Mouse (Mus musculus): ENCODE measurements around the gene Vps35l.
A peak's percentile ranks its signal among the peaks of the same experiment; 100 is the strongest.

The Vps35l gene

DNA sequence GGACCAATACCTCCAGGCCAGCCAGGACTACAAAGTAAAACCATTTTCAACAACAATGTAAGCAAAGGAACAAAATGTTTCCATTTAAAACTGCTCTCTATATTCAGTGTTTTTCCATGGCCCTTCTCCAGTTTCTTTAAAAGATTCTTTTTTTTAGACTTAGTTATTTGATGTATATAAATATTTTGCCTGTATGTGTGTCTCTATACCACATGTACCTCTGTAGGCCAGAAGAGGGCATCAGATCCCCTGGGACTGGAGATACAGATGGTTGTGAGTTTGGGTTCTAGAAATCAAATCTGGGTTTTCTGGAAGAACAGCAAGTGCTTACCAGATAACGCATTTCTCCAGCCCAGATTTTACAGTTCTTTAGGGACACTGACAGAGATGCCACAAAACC lies 1.3 kb upstream of the Vps35l start:
- DNase-seq: no peak

DNA sequence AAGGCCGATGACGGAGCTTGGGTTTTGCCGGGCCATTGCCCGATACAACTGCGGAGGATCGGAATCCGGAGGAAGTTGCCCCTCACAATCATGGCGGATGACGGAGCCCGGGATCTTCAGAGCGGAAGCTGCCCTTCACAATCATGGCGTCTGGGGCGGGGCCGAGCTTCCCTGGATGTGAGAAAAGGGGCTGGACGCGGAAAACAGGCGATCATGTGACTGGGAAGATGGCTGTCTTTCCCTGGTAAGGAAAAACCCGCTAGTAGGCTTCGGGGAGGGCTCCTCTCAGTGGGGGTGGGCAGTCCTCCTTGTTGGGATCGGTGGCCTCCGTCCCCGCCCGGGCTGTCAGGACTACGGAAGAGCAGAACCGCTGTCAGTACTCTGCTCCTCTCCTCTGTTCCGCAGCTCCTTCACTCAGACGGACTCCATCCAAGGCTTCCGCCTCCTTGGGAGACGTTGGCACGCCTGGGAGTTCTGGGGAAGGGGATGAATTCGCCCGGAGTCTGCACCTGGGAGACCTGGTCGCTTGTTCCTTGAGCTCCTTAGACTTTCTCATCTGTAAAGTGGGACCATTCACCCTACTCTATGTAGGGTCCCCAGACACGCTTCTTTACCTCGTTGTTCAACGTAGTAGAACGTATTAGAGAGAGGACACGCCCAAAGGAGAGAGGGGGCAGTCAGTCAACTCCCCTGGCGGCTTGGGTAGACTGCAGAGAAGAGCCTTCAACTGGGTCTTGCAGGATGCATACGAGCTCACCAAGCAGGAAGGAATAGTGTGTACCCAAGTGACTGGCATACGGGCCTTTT lies 709 bp downstream of the Vps35l start:
- peak; percentile 98 for DNase-seq

DNA sequence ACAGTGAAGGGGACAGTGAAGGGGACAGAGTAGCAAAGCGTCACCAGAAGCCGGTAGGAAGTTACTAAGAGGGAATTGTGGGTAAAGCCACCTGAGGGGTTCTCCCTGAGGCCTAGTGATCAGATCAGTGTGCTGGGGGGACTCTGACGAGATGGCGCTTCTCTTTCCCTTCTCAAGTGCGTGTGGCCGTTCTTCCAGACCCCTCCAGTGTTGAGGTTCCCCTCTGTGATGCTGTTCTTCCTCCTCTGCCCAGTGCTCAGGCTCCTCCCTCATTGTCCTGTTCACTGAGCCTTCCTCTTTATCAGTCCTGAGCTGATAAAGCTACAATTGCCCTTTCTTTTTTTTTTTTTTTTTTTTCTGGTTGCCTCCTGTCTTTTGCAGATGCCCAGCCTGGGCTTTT lies 2.3 kb downstream of the Vps35l start:
- no peak for DNase-seq

DNA sequence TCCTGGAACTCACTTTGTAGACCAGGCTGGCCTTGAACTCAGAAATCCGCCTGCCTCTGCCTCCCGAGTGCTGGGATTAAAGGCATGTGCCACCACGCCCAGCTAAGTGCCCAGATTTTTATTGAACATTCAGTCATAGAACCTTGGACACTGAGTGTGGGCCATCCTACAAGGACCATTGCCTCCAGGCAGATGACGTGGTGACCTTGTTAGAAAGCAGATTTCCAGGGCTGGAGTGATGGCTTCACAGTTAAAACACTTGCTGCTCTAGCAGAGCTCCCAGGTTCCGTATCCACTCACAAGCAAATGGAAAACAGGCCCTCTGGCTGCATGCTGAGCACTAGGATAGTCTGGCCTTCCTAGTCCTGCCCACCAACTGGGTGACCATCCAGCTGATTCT lies 4.7 kb downstream of the Vps35l start:
- no peak for DNase-seq

DNA sequence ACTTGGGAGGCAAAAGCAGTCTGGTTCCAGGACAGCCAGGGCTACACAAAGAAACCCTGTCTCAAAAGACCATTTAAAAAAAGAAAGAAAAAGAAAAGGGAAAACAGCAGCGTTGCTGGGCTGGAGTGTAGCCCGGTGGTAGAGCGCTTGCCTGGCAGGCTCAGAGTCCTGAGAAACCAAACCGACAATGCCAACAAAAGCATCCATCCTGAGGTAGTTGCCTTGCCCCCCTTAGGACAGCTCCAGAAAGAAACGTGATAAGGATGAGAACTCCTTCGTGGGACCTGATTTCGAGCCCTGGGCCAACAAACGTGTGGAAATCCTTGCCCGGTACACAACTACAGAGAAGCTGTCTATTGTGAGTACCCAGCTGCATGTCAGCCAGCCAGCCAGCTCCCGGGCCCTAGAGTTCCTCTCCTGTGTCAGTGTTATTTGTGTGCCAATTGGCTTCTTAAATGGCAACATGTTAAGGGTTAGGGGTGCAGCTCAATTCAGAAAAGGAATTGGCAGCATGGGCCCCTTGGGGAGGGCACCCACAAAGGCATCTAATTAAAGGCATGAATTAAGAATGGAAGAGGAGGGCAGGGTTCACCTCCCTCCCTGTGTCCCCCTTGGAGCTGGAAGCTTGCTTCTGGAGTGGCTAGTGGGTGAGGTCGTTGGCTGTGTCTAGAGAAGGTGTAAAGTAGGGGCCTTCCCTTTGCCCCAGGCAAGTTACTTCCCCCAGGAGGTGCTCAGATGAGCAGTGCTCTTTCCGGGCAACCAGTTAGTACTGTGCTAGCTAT lies 8.1 kb downstream of the Vps35l start:
- no peak for DNase-seq

DNA sequence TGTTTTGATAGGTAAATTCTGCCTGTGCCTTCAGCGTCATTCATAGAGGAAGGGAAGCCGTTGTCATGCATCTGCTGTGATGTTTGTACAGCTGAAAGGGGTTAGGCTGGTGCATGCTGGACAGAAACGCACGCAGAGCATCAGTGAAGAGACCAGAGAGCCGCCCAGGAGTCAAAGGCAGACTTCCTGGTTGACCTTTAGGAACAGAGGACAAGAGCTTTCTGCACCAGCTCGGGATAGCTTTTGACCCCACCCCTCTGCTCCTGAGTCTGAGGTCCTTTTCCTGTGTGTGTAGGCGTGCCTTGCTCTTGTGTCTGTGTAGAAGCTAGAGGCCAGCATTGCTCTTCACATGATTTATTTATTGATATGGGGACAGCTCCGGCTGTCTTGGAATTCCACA lies 9.7 kb downstream of the Vps35l start:
- no peak for DNase-seq

DNA sequence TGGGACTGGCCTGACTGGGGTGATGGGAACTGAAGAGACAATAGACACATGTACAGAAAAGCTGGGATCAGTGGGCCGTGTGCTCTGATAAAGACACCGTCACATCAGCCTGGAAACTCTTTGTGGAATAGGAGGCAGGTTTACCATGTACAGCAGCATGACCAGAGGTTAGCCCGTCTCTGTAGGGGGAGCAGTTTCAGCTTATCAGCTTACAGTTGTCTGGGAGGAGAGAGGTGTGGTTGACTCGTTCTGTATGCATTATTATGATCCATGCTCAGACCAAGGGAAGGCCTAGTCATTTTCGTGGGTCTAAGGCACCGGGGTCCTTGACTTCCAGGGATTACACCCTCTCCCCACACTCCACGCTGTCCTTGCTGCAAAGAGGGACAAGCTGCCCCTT lies 11.6 kb downstream of the Vps35l start:
- no peak for DNase-seq

DNA sequence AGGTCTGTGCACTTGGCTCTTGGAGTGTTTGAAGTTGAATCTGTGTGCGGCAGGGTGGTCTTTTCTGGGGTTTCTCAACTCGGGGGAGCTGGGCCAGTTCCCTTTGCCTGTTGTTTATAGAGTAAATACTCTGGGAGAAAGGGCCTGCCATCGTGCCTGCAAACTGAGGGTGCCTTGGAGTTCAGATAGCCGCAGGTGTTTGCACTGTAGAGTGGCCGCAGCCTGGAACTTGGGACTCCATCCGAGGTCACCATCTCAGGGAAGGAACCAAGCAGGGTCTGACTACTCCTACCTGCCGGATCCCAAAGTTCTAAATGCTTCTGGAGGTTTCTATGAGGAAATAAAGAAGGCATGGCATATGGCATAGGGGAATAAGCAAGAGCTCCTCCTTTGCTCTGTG lies 15.7 kb downstream of the Vps35l start:
- DNase-seq: no peak

DNA sequence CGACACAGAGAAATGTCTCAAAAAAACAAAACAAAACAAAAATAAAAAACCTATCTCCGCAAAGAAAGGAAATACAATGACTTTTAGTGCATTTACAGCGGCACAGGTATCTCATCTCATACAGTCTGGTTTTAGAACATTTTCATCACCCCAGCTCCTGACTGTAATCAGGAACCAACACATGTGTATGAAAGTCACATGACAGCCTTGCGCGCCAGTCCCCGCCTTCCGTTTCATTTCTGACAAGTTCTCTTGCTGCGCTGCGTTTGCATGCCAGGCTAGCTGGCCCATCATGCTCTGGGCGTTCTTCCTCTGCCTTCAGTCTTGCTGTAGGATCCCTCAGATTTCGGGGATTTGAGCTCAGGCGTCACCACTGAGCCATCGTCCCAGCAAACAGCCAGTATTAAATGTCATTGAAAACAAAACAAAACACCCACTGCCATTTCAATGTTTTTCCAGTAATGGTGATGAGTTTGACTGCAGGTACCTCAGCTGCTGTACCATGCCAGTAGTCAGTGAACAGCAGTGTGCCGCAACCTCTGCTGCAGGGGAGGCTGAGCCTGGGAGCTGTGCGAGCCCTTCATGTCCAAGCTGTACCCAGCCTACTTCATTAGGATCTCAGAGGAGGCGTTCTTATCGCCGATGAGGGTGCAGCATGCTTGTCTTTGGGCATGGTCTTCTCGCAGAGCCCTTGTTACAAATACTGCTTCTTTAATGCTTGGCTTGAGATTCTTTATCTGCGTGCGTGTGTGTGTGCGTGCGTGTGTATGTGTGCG lies 16.7 kb downstream of the Vps35l start:
- no peak for DNase-seq

DNA sequence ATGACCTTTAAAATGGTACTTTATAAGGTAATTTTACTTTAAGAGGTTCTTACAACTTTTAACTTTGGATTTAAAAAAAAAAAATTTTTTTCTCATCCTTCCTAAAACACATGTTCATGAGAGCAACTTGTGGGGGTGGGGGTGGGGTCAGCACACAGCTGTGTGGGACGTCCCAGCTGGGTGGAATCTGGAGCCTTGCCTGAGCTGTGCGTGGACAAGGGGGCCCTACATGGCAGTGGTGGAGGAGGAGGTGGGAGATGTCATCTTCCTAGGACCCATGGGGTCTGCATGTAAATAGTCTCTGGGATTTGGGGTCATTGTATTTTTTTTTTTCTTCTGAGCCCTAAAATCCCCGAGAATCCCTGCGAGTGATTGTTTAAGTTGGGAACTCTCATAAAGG lies 18.3 kb downstream of the Vps35l start:
- no peak for DNase-seq

DNA sequence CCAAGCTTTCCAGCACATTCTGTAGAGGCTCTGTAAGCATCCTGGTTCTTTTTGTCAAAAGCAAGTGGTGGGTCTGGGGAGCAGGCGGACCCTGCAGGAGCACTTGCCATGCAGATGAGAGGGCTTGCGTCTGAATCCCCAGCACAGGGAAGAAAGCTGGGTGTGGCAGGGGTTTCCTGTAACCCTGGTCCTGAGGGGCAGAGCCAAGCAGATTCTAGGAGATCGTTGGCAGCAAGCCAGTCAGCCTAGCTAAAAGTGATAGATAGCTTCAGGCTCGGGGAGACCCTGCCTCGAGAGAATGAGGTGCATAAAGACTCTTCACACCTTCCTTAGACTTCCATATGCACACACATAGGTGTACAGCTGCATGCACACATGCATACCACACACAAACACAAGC lies 19.3 kb downstream of the Vps35l start:
- DNase-seq: no peak

DNA sequence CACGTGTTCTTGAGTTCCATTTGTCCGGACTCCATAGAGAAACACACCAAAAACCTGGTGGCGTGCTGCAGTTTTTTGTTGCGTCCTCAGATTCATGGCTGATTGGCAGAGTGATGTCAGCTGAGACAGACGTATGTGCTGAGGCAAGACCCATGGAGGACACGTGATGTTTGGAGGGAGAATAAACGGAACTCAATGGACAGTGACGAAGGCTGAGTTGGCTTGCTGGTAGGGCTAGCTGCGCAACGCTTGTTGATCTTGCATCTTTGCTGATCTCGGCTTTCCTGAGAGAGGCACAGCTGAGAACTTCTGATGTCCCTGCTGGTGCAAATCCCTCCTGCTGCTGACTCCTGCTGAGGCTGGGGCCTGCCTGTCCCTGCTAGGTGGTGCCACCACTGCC lies 23.9 kb downstream of the Vps35l start:
- no peak for DNase-seq

DNA sequence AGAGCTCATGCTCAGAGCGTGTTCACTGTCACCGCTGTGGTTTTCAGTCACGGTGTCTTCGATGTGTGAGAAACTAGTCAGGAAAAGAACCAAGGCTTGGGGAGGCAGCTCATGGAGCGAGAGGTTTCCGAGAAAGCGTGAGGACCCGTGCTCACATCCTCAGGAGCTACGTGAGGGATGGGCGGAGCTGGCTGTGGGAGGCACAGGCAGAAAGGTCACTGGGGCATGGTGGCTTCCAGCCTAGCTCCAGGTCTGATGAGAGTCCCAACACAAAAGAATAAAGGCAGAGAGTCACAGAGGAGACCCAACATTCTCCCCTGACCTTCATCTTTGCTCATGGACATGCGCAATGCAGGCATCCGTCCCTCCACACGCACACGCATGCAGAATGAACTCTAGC lies 24.7 kb downstream of the Vps35l start:
- DNase-seq: no peak

DNA sequence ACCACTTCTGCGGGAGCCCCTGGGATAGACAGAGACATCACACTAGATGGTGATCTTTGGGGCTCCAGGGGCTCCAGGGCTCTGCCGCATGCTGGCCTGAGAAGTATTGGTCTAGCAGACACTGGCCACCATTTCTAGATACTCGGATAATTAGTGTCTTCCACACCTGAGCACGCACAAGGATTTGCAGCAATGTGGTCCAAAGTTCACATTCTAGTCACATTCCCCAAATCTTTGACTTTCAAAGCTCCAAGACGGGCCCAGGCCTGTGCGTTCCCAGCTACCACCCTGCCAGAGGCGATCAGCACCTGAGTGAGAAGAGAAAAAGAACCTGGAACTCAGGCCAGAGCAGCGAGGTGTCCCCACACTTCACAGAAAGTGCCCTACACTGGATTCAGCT lies 25.6 kb downstream of the Vps35l start:
- DNase-seq: no peak

DNA sequence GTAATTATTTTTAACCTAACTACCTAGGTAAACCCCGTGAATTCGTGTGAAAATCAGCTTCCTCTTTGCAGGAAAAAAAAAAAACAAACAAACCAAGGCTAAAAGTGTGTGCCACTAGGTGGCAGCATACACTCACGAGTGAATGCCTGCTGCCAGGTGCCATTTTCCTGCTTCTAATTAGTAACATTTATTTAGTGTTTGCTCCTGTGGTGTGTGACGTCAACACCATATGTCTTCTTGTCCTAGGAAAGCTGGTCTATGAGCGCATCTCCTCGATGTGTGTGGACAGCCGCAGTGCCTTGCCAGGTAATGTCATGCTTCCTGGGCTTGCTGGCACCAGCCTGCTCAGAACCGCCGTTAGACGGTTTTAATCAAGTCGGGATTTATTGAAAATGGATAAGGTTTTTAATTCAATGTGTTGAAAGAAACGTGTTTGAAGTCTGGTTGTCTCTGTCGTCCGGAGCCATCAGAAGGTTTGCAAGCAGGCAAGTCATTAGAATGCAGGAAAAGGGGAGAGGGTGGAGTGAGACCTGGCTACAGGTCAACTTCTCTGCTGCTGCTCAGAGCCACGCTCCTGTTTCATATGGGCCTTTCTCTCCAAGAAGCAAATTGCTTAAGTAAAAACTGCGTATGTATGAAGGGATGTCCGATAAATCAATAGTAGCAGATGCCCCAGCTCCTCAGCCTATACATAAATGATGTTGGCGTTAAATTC lies 26.2 kb downstream of the Vps35l start:
- DNase-seq: peak; percentile 76

DNA sequence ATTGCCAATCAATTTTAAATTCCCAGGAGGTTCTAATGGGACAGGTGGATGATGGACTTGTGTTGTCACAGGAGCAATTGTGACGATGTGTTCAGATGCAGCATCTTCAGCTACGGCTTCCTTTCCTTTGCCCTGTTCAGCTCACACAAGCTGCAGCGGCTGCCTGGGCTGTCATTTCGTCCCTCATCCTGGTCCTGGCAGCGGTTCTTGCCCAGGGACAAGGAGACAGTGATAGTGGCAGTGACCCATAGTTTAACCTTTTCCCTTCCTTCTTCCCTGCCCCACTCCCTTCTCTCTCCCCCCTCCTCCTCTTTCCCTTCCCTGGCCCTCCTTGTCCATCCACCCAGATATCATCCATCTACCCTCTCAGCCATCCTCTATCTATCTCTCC lies 26.8 kb downstream of the Vps35l start:
- no peak for DNase-seq

DNA sequence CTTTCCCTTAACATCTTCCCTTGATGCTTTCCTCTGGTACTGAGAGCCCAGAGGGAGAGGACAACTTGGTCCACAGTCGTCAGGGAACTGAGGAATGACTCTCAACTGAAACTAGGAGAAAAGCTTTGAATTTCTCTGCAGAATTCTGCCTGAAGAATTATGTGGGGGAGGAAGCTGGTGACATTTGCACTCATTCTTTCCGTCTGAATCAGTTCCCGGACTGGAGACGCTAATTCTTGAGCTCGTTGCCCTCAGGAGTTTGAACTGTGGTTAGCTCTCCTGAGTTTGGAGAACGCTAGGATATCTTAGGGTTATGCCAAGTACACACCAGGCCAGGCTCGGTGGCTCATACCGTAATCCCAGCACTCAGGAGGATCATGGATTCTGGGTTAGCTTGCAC lies 29.2 kb downstream of the Vps35l start:
- no peak for DNase-seq

DNA sequence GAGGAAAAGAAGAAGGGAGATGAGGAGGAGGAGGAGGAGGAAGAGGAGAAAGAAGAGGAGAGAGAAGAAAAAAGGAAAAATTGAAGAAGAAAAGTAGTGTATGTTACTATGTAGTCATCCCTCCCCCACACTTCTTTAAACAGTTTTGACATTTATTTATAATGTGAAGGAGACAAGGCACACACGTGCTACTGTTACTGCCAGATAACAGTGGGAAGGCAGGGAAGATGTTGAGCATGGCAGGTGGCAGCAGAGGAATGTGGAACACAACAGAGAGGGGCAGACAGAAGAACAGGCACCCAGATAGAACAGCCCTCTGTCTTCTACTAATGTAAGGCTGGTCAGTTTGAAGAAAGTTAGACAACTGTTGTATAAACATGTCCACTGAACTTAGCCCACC lies 29.6 kb downstream of the Vps35l start:
- DNase-seq: no peak

DNA sequence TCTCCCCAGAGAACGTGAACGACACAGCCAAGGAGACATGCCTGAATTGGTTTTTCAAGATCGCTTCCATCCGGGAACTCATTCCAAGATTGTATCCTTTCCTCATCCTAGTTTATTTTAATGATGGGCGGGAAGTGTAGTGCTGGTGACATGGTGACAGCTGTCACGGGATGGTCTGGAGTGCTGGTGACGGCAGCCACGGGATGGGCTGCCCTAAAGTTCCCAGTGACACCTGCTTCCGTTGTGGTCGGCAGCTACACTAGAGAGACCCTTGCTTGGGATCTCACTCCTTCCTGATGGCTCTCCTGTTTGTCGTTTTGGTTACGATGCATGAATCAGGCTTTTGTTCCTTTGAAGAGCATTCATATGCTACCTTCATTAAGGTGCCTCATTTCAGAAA lies 33.0 kb downstream of the Vps35l start:
- no peak for DNase-seq

DNA sequence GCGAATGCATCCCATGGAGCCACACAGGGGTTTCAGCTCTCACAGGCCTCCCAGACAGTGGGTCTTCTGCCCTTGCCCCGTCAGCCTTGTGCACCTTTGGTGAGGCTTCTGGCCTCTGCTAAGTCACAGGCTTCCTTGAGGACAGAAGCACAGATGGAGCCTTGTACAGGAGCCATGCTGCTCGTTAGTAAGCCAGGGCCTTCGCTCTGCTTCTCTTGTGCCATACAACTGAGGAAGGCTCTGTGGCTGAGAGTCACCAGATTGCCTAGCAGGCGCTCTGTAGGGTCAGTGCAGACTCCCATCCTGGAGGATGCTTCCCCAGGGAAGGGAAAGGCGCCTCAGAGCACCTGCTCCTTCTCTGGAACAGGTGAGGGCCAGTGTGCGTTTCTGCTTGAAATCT lies 36.0 kb downstream of the Vps35l start:
- DNase-seq: no peak

DNA sequence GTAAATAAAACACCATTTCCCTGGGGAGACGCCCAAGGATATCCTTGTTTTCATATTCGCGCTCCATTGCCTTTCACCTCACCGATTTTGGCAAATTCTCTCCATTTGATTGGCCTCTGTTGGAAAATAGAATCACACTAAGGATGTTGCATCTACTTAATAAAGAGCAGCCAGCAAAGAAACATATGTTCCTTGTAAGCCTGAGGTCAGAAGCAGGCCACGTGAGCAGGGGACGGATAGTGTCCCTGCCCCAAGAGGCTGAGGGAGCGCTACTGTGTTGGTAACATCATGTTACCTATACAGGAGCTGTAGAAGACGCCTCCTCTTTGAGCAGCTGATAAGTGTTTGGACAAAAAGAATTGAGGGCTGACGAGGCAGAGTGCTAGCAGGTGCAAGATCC lies 36.5 kb downstream of the Vps35l start:
- no peak for DNase-seq

DNA sequence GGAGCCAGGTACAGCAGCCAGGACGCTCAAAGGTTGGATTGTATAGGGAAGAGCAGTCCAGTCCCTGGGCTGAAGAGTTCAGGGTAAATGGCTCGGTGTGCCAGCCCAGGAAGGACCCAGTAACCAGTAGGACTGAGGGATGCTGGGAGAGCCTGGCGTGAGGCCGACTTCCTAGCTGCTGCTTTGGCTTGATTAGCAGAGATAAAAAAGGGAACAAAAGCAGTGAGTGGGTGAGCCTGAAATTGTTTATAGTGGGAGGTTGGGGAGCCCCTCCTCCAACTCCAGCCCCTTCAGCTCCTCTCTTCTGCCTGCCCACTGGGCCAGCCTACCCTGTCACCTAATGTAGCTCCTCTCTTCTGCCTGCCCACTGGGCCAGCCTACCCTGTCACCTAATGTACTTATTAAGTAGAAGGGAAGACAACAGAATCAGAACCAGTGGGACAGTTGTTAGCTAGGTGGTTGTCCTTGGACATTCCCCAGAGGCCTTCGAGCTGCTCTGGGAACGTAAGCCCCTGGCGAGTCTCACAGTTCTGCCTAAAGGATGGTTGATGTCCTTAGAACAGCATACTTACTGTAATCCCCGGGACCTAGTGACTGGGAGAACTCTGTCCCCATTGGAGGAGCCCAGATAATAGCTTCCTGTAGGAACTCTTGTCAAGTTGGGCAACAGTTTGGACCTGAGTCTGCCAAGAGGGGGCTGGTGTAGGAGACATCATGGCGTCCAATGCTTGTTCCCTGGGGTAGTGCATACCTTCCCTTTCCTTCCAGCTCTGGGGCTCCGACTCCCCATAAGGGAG lies 37.8 kb downstream of the Vps35l start:
- DNase-seq: peak; percentile 46
